Mouse (Mus musculus): ENCODE results near the gene Dpy19l1. TPM values are rescaled to one million over a fixed set of nuclear protein-coding genes. Genes with fewer than 3 reads are reported as not detected.

The Dpy19l1 gene
- polyA plus RNA-seq (2014; fragmentation: Nextera tagmentation; extraction: Ambion mirVana): 15.7 and 16.9 TPM in 2 replicates

DNA sequence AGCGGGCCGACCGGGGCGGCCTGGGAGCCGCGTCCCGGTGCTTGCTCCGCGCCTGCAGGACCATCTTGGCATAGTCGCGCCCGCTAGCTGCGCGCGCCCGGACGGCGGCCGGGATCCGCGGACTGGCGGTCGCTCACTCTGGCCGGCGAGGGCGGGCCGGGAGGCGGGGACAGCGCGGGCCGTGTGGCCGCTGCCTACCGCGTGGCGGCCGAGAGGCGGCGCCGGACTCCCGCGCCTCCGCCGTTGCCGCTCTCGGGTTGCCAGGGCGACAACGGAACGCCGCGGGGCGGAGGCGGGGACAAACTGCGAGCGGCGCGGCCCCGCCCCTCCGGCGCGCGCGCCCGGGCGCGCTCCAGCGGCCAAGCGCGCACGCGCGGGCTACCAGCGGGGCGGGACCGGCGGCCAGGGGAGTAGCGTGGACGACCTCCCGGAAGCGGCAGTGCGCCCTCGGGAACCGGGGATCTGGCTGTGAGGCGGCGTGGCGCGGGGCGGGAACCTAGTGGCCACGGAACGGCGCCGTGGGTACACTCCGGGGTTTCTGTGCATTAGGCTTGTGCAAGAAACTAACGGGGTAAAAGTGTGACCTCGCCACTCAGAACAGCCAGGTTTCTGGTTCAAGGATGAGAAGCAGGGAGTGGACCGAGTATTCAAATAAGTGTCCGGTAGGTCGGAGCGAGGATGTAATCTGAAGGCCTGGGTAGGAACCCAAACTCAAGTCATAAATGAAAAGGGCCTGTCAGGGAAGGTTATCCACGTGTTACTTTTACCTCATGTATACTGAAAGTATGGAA is at the start of gene Dpy19l1:
Gene Dpy19l1, minus strand, starts transcription at position 74 of the 791 bp plus-strand sequence.
- peak within 1 kb of the TSS; percentile 64 for H3K4me2 ChIP-seq (replicated peaks; ENCODE audit: low read depth, low read length)
- ATAC-seq (ENCODE audit: insufficient number of reproducible peaks, insufficient read depth, low FRiP score, low read depth): peak; percentile 96
- H3K27ac ChIP-seq (ENCODE audit: low read length): peak within 1 kb of the TSS; percentile 85
- H3K9me3 ChIP-seq (ENCODE audit: control insufficient read depth, low read depth, low read length): no peaks in the 10 kb centered on the region
- H3K4me3 ChIP-seq (ENCODE audit: low read depth, low read length): peak within 1 kb of the TSS; percentile 67
- no peaks in the 10 kb centered on the region for H3K36me3 ChIP-seq (ENCODE audit: control insufficient read depth, insufficient read depth, low read length)
- peaks cover 4% of the 10 kb centered on the region; the same call in 1 of the 2 replicates for H3K4me1 ChIP-seq (ENCODE audit: control insufficient read depth, insufficient read depth, low read length)
- peak within 1 kb of the TSS; percentile 77 for H3K9ac ChIP-seq (replicated peaks; ENCODE audit: low read depth, low read length)
- WGBS: under 1% methylated on average over 66 of the region's 99 CpGs
- no peaks in the 10 kb centered on the region for H3K27me3 ChIP-seq (ENCODE audit: control insufficient read depth, insufficient read depth, low read length)

DNA sequence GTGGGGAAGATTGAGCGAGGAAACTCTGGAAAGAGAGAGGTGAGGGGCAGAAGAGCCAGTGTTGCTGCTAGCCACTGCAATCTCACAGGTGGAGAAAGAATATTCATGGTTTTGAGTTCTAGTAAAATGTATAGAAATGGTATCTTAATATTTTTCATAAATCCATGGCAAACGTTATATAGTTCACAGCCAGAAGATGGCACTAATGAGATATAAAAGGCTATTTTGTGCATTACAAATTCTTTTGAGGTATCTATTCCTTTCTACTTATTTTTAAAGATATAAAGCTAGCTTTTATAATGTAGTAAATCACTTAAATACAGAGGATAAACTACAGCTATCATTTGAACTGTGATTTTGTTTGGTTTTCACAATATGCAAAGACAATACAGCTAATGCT is 35.2 kb upstream of the Dpy19l1 start:
- 30% methylated on average over 2 of the region's 2 CpGs for WGBS
- H3K4me1 ChIP-seq (ENCODE audit: control insufficient read depth, insufficient read depth, low read length): no peaks in the 10 kb centered on the region
- H3K9me3 ChIP-seq (ENCODE audit: control insufficient read depth, low read depth, low read length): no peaks in the 10 kb centered on the region
- no peak overlapping the region for H3K9ac ChIP-seq (replicated peaks; ENCODE audit: low read depth, low read length)
- H3K4me2 ChIP-seq (replicated peaks; ENCODE audit: low read depth, low read length): no peak overlapping the region
- no peak for ATAC-seq (ENCODE audit: insufficient number of reproducible peaks, insufficient read depth, low FRiP score, low read depth)
- no peak overlapping the region for H3K4me3 ChIP-seq (ENCODE audit: low read depth, low read length)
- H3K27me3 ChIP-seq (ENCODE audit: control insufficient read depth, insufficient read depth, low read length): no peaks in the 10 kb centered on the region
- H3K36me3 ChIP-seq (ENCODE audit: control insufficient read depth, insufficient read depth, low read length): no peaks in the 10 kb centered on the region
- H3K27ac ChIP-seq (ENCODE audit: low read length): no peak overlapping the region

DNA sequence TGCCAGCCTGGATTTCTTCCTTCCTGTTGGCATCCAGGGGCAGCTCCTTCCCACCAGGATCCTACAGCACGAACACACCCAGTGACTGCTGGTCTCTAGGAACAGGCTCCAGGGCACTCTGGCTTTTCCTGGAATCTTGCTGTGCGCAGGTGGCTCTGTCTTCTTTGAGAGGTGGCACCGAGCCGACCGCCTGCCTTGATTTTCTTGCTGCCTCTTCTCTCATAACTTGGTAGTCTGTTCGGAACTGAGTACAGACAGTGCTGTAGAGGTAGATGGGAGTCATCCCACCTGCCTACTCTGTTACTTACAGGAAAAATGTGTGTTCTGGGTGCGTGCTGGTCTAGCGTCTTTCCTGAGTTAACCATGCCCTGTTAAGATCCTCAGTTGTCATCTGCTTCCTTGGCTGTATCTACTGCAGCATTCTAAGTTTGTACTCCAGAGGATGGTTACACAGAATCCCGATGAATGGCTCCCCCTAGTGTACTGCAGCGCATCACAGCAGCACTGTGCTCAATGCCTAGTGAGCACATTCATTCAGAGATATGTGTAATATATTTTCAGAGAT is 13.7 kb upstream of the Dpy19l1 start:
- no peak for ATAC-seq (ENCODE audit: insufficient number of reproducible peaks, insufficient read depth, low FRiP score, low read depth)
- Histone ChIP-seq H3K9me3 (ENCODE audit: control insufficient read depth, low read depth, low read length) (no peaks in the 10 kb centered on the region), H3K4me2 (replicated peaks; ENCODE audit: low read depth, low read length) (no peak overlapping the region), H3K9ac (replicated peaks; ENCODE audit: low read depth, low read length) (no peak overlapping the region), H3K4me1 (ENCODE audit: control insufficient read depth, insufficient read depth, low read length) (no peaks in the 10 kb centered on the region), H3K36me3 (ENCODE audit: control insufficient read depth, insufficient read depth, low read length) (no peaks in the 10 kb centered on the region), H3K4me3 (ENCODE audit: low read depth, low read length) (no peak overlapping the region), H3K27ac (ENCODE audit: low read length) (no peak overlapping the region), H3K27me3 (ENCODE audit: control insufficient read depth, insufficient read depth, low read length) (no peaks in the 10 kb centered on the region)
- WGBS: 59% methylated on average over 10 of the region's 10 CpGs

DNA sequence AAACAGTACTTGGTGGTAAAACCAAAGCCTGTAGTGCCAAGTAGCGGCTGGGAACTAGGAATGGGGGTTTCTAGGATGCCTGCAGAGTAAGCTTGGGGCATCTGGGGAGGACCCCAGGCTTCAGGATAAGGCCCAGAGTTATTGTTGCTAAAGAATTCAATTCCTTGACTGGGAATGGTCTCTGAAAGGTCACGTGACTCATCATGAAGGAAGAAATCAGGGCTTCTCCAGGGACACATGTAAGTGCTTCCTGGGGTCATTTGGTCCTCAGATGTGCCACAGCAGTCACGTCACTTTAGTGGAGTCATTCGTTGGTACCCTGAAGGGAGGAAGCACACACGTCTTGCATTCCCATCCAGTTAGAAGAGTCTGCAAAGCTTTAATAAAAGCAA is 11.1 kb upstream of the Dpy19l1 start:
- no peak overlapping the region for H3K9ac ChIP-seq (replicated peaks; ENCODE audit: low read depth, low read length)
- H3K4me2 ChIP-seq (replicated peaks; ENCODE audit: low read depth, low read length): no peak overlapping the region
- H3K27ac ChIP-seq (ENCODE audit: low read length): no peak overlapping the region
- no peaks in the 10 kb centered on the region for H3K9me3 ChIP-seq (ENCODE audit: control insufficient read depth, low read depth, low read length)
- WGBS: 71% methylated on average over 5 of the region's 5 CpGs
- ATAC-seq (ENCODE audit: insufficient number of reproducible peaks, insufficient read depth, low FRiP score, low read depth): no peak
- no peak overlapping the region for H3K4me3 ChIP-seq (ENCODE audit: low read depth, low read length)
- H3K4me1 ChIP-seq (ENCODE audit: control insufficient read depth, insufficient read depth, low read length): no peaks in the 10 kb centered on the region
- H3K27me3 ChIP-seq (ENCODE audit: control insufficient read depth, insufficient read depth, low read length): no peaks in the 10 kb centered on the region
- no peaks in the 10 kb centered on the region for H3K36me3 ChIP-seq (ENCODE audit: control insufficient read depth, insufficient read depth, low read length)

DNA sequence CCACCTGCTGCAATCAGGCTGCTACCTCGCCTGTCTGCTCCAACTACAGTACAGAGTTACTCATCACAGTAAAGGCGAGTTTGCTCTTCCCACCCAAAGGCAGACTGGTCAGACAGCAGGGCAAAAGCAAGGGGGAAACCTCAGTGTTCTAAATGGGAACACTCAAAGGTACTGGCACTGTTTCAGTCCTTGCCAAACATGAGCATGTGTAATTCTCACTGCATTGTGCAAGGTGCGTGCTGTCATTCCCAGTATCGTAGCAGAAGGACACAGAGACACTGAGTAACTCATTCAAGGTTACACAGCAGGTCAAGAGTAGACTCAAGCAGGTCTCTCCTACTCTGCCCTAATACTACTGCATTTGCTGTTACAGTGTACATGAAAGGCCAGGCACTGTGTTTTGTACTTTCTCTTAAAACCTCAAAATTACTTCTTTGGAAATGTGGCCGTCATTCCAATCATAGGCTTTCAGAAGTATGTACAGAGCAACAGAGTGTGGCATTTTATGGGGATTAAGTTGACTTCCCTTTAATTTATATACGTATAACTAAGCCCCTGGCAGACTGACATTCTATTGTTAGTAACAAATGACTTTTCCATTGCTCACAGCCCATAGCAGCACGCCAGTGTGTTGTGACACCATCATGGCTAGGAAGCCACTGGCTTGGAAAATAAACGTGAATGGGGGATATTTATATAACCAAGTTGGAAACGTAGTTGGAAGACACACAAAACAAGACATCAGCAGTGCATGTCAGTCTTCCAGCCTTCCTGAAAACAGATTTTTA is 10.5 kb upstream of the Dpy19l1 start:
- no peak overlapping the region for H3K9ac ChIP-seq (replicated peaks; ENCODE audit: low read depth, low read length)
- no peak for ATAC-seq (ENCODE audit: insufficient number of reproducible peaks, insufficient read depth, low FRiP score, low read depth)
- no peaks in the 10 kb centered on the region for H3K9me3 ChIP-seq (ENCODE audit: control insufficient read depth, low read depth, low read length)
- no peak overlapping the region for H3K4me2 ChIP-seq (replicated peaks; ENCODE audit: low read depth, low read length)
- H3K4me3 ChIP-seq (ENCODE audit: low read depth, low read length): no peak overlapping the region
- no peaks in the 10 kb centered on the region for H3K27me3 ChIP-seq (ENCODE audit: control insufficient read depth, insufficient read depth, low read length)
- H3K4me1 ChIP-seq (ENCODE audit: control insufficient read depth, insufficient read depth, low read length): no peaks in the 10 kb centered on the region
- no peak overlapping the region for H3K27ac ChIP-seq (ENCODE audit: low read length)
- H3K36me3 ChIP-seq (ENCODE audit: control insufficient read depth, insufficient read depth, low read length): no peaks in the 10 kb centered on the region
- 69% methylated on average over 9 of the region's 9 CpGs for WGBS

DNA sequence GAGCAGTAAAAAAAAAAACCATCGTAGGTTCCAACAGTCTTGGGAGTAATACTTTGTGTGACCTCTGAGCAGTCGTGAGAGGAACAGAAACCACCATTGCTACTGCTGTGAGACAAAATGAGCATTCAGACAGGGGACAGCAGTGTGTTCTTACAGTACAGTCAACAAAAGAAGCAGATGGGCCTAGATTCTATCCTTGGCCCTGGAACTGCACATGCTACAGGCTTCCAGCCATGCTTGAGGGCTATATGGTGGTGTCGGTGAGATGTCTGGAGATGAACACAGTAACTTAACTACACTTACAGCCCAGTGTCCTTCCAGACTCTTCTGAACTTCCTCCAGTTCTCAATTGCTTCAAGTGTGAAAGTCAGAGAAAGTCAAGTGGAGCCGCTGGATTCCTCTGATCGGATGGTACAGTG is 9.2 kb upstream of the Dpy19l1 start:
- WGBS: 88% methylated on average over 5 of the region's 5 CpGs
- Histone ChIP-seq H3K4me3 (ENCODE audit: low read depth, low read length) (no peak overlapping the region), H3K27me3 (ENCODE audit: control insufficient read depth, insufficient read depth, low read length) (no peaks in the 10 kb centered on the region), H3K27ac (ENCODE audit: low read length) (no peak overlapping the region), H3K4me1 (ENCODE audit: control insufficient read depth, insufficient read depth, low read length) (no peaks in the 10 kb centered on the region), H3K4me2 (replicated peaks; ENCODE audit: low read depth, low read length) (no peak overlapping the region), H3K36me3 (ENCODE audit: control insufficient read depth, insufficient read depth, low read length) (no peaks in the 10 kb centered on the region), H3K9ac (replicated peaks; ENCODE audit: low read depth, low read length) (no peak overlapping the region), H3K9me3 (ENCODE audit: control insufficient read depth, low read depth, low read length) (no peaks in the 10 kb centered on the region)
- no peak for ATAC-seq (ENCODE audit: insufficient number of reproducible peaks, insufficient read depth, low FRiP score, low read depth)

DNA sequence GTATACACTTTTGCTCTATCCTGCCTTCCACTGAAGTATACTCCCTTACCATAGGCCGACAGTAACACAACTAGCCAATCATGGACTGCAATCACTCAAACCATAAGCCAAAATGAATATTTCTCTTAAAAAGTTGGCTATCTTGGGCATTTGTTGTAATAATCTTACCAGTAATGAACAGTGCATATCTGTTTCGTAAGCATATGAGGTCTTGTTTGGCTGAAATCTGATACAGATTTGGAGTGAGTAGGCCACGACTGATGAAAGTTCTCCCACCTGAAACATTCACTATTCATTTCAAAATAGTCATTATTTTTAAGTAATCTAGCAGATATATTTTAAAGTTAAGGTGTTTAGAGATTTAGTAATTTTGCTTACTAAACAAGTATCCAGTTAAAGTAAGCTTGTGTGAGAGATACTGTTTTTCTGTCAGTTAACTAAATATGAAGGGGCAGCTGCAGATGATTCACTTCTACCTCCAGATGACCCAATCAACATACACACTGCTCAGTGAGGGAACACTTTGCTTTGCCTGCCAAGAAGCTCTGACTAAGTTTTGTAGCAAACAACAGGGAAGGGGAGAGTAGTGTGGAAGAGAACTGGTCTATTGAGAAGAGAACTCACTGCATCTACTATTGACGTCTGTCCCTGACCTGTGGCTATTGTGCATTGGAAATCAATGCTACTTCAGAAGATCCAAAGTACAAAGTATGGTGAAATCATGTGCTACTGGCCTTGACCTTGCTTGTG is 8.6 kb upstream of the Dpy19l1 start:
- no peak overlapping the region for H3K4me3 ChIP-seq (ENCODE audit: low read depth, low read length)
- ATAC-seq (ENCODE audit: insufficient number of reproducible peaks, insufficient read depth, low FRiP score, low read depth): no peak
- H3K9ac ChIP-seq (replicated peaks; ENCODE audit: low read depth, low read length): no peak overlapping the region
- no peaks in the 10 kb centered on the region for H3K4me1 ChIP-seq (ENCODE audit: control insufficient read depth, insufficient read depth, low read length)
- H3K36me3 ChIP-seq (ENCODE audit: control insufficient read depth, insufficient read depth, low read length): no peaks in the 10 kb centered on the region
- H3K27me3 ChIP-seq (ENCODE audit: control insufficient read depth, insufficient read depth, low read length): no peaks in the 10 kb centered on the region
- H3K4me2 ChIP-seq (replicated peaks; ENCODE audit: low read depth, low read length): no peak overlapping the region
- WGBS: 89% methylated on average over 4 of the region's 4 CpGs
- H3K9me3 ChIP-seq (ENCODE audit: control insufficient read depth, low read depth, low read length): no peaks in the 10 kb centered on the region
- H3K27ac ChIP-seq (ENCODE audit: low read length): no peak overlapping the region

DNA sequence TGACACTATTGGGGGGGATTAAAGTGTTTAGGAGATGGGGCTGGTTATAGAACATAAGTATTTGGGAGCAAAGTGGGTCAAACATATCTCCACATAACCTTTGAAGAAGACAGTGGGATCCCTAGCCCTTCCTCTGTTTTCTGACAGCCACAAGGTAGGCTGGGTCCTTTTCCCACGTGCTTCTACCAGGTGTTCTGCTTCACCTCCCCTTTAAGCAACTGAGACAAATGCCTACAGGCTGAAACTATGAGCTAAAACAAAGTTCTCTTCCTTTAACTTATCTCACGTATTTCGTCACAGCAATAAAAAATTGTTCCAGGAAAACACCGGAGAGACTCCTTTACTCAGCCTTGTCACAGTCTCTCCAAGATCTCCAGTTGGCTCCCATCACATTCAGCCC is 5.9 kb upstream of the Dpy19l1 start:
- H3K4me1 ChIP-seq (ENCODE audit: control insufficient read depth, insufficient read depth, low read length): no peaks in the 10 kb centered on the region
- H3K9me3 ChIP-seq (ENCODE audit: control insufficient read depth, low read depth, low read length): no peaks in the 10 kb centered on the region
- no peaks in the 10 kb centered on the region for H3K36me3 ChIP-seq (ENCODE audit: control insufficient read depth, insufficient read depth, low read length)
- H3K4me2 ChIP-seq (replicated peaks; ENCODE audit: low read depth, low read length): no peak overlapping the region
- no peak overlapping the region for H3K4me3 ChIP-seq (ENCODE audit: low read depth, low read length)
- H3K27ac ChIP-seq (ENCODE audit: low read length): no peak overlapping the region
- no peak for ATAC-seq (ENCODE audit: insufficient number of reproducible peaks, insufficient read depth, low FRiP score, low read depth)
- no peaks in the 10 kb centered on the region for H3K27me3 ChIP-seq (ENCODE audit: control insufficient read depth, insufficient read depth, low read length)
- H3K9ac ChIP-seq (replicated peaks; ENCODE audit: low read depth, low read length): no peak overlapping the region
- WGBS: 79% methylated on average over 4 of the region's 4 CpGs
